Mouse (Mus musculus) G1E (cell line): Measurements from ENCODE around the gene Prss27. TPM values are rescaled to one million over a fixed set of nuclear protein-coding genes. Genes with fewer than 3 reads are reported as not detected.

ENCODE experiments used
- ATAC-seq: 2 replicates; pipeline ENCODE4 v1.8.0; 2016; ENCODE audit warnings: mild to moderate bottlenecking; ENCODE audit not compliant: insufficient number of reproducible peaks, poor library complexity, low FRiP score, severe bottlenecking; ENCODE audit errors: extremely low read depth
- DNase-seq: peaks from one replicate; pipeline ENCODE4 v3.0.0; 2012; ENCODE audit warnings: low spot score
- H3K27me3 ChIP-seq: 2 replicates; pipeline ENCODE4 v1.6.1; 2012; ENCODE audit warnings: mild to moderate bottlenecking, low read length, inconsistent platforms; ENCODE audit not compliant: insufficient read depth
- H3K36me3 ChIP-seq: replicated peaks from 2 replicates; pipeline ENCODE3; 2012; ENCODE audit warnings: mild to moderate bottlenecking, inconsistent platforms
- H3K4me1 ChIP-seq: 2 replicates; pipeline ENCODE4 v1.6.1; 2012; ENCODE audit warnings: low read depth, low read length, inconsistent platforms, mixed read lengths; ENCODE audit not compliant: insufficient read depth
- H3K4me3 ChIP-seq: 2 replicates; pipeline ENCODE4 v1.5.1; 2012; ENCODE audit warnings: low read depth, mild to moderate bottlenecking, inconsistent platforms, low read length, moderate library complexity, mixed read lengths
- H3K9me3 ChIP-seq: replicated peaks from 2 replicates; pipeline ENCODE4 v1.6.1; 2012; ENCODE audit warnings: inconsistent platforms
- CTCF ChIP-seq: IDR thresholded peaks from 2 replicates; pipeline ENCODE4 v1.5.1; 2012; ENCODE audit warnings: low read depth, low read length, inconsistent platforms, mixed read lengths
- GATA1 ChIP-seq: IDR thresholded peaks from 2 replicates; pipeline ENCODE4 v1.6.1; 2012; ENCODE audit warnings: borderline replicate concordance, low read length, inconsistent platforms, mixed read lengths
- GATA2 ChIP-seq: IDR thresholded peaks from 2 replicates; pipeline ENCODE4 v1.6.1; 2012; ENCODE audit warnings: low read depth, low read length, inconsistent platforms, borderline replicate concordance
- POLR2AphosphoS5 ChIP-seq: IDR thresholded peaks from 2 replicates; pipeline ENCODE4 v1.6.1; 2012; ENCODE audit warnings: low read depth, low read length, inconsistent platforms; ENCODE audit not compliant: insufficient replicate concordance
- TAL1 ChIP-seq: conservative IDR thresholded peaks from 2 replicates; pipeline ENCODE4 v1.6.1; 2012; ENCODE audit warnings: low read depth, low read length, inconsistent platforms, mixed read lengths
- polyA plus RNA-seq: library from polyadenylated mRNA; stranded (reverse); fragments of >175 nt; gene quantifications from 2 replicates; pipeline ENCODE4 v1.2.3, GENCODE M21; 2012
- total RNA-seq, 2 experiments: library from RNA; stranded (forward) in 1 of 2; stranded (reverse) in 1 of 2; fragments of 200-1000 nt in 1 of 2; fragments of >200 nt in 1 of 2; fragmentation: Nextera tagmentation in 1 of 2; gene quantifications; 2 replicates each; pipeline ENCODE4 v1.2.3; 2014 to 2017

Prss27 gene
- total and polyA plus RNA-seq, 3 experiments: not detected

GRCm38 (mm10) chr17:24008105-24008504, 29.8 kb upstream of the Prss27 start:
- H3K4me1 ChIP-seq: peaks cover 10% of the 10 kb centered on the region
- peaks cover 15% of the 10 kb centered on the region for H3K27me3 ChIP-seq
- no peaks in the 10 kb centered on the region for H3K36me3 ChIP-seq
- ATAC-seq (no peak), DNase-seq (no peak)
- H3K9me3 ChIP-seq: no peaks in the 10 kb centered on the region
- no peak overlapping the region for H3K4me3 ChIP-seq
- TF ChIP-seq TAL1 (no peak), CTCF (no peak), POLR2AphosphoS5 (no peak), GATA2 (no peak), GATA1 (no peak)

- peaks cover 10% of the 10 kb centered on the region for H3K4me1 ChIP-seq
- DNase-seq: no peak
- ATAC-seq: no peak
- peaks cover 13% of the 10 kb centered on the region for H3K27me3 ChIP-seq
- TF ChIP-seq CTCF (no peak), POLR2AphosphoS5 (no peak), GATA1 (no peak), TAL1 (no peak), GATA2 (no peak)
- H3K9me3 ChIP-seq: no peaks in the 10 kb centered on the region
- H3K4me3 ChIP-seq: no peak overlapping the region
- H3K36me3 ChIP-seq: no peaks in the 10 kb centered on the region
Measured at GRCm38 (mm10) chr17:24009617-24010016, 28.3 kb upstream of the Prss27 start.

- no peak for ATAC-seq
Measured at GRCm38 (mm10) chr17:24012921-24013320, 25.0 kb upstream of the Prss27 start.

GRCm38 (mm10) chr17:24014433-24014965, 23.4 kb upstream of the Prss27 start:
- no peak for TF ChIP-seq GATA2
- TF ChIP-seq CTCF: no peak
- TF ChIP-seq TAL1: no peak
- TF ChIP-seq POLR2AphosphoS5: no peak
- TF ChIP-seq GATA1: no peak
- H3K9me3 ChIP-seq: no peaks in the 10 kb centered on the region
- ATAC-seq (no peak), DNase-seq (no peak)
- H3K4me1 ChIP-seq: no peaks in the 10 kb centered on the region
- no peaks in the 10 kb centered on the region for H3K36me3 ChIP-seq
- no peak overlapping the region for H3K4me3 ChIP-seq
- H3K27me3 ChIP-seq: peaks cover 7% of the 10 kb centered on the region; the same call in 1 of the 2 replicates

More at GRCm38 (mm10) chr17:24012921-24013320, 25.0 kb upstream of the Prss27 start:
- TF ChIP-seq POLR2AphosphoS5: no peak
- TF ChIP-seq GATA1: no peak
- no peak for TF ChIP-seq CTCF
- no peak overlapping the region for H3K4me3 ChIP-seq
- H3K9me3 ChIP-seq: no peaks in the 10 kb centered on the region
- no peaks in the 10 kb centered on the region for H3K36me3 ChIP-seq
- H3K4me1 ChIP-seq: no peaks in the 10 kb centered on the region
- DNase-seq: no peak
- peaks cover 13% of the 10 kb centered on the region for H3K27me3 ChIP-seq

GRCm38 (mm10) chr17:24015727-24016126, 22.2 kb upstream of the Prss27 start:
- Histone ChIP-seq H3K4me1 (no peaks in the 10 kb centered on the region), H3K27me3 (peaks cover 9% of the 10 kb centered on the region; the same call in 1 of the 2 replicates), H3K36me3 (no peaks in the 10 kb centered on the region), H3K4me3 (no peak overlapping the region), H3K9me3 (no peaks in the 10 kb centered on the region)
- DNase-seq (peak; percentile 18), ATAC-seq (peak; percentile 28; the same call in 1 of the 2 replicates)
- TF ChIP-seq TAL1: no peak
- TF ChIP-seq CTCF: peak; percentile 34; the same call in 1 of the 2 replicates

- no peaks in the 10 kb centered on the region for H3K4me1 ChIP-seq
- H3K36me3 ChIP-seq: no peaks in the 10 kb centered on the region
- H3K27me3 ChIP-seq: peaks cover 11% of the 10 kb centered on the region
- ATAC-seq (no peak), DNase-seq (no peak)
- no peaks in the 10 kb centered on the region for H3K9me3 ChIP-seq
- no peak overlapping the region for H3K4me3 ChIP-seq
- TF ChIP-seq GATA1 (no peak), GATA2 (no peak), CTCF (no peak), POLR2AphosphoS5 (no peak), TAL1 (no peak)
Measured at GRCm38 (mm10) chr17:24020696-24021095, 17.2 kb upstream of the Prss27 start.

- no peak for TF ChIP-seq TAL1
- Histone ChIP-seq H3K4me1 (no peaks in the 10 kb centered on the region), H3K4me3 (no peak overlapping the region), H3K9me3 (no peaks in the 10 kb centered on the region), H3K36me3 (no peaks in the 10 kb centered on the region), H3K27me3 (peaks cover 11% of the 10 kb centered on the region)
- DNase-seq (no peak), ATAC-seq (no peak)
Measured at GRCm38 (mm10) chr17:24021375-24022199, 16.4 kb upstream of the Prss27 start.
